Mouse (Mus musculus) heart, postnatal 0 days (tissue): ENCODE measurements at regions not wholly inside any gene's neighbourhood (a gene's known extent, or its start where the extent isn't known, plus 50 kb on each side); places are given as distances from the start of the nearest gene placed in this dataset.
A peak's percentile ranks its signal among the peaks of the same experiment; 100 is the strongest.

ENCODE experiments used
- ATAC-seq: fragments of 200-750 bp; cut with Nextera tagmentation; 2 replicates; pipeline ENCODE4 v1.8.0; 2017; ENCODE audit warnings: low read depth, moderate number of reproducible peaks, moderate library complexity; ENCODE audit not compliant: insufficient read depth
- DNase-seq: peaks from one replicate; pipeline ENCODE4 v3.0.0-alpha.2; 2016; ENCODE audit warnings: low spot score
- H3K27ac ChIP-seq: fragments of 300-500 bp; sonication (generic); 2 replicates; pipeline ENCODE4 v1.5.1; 2014; ENCODE audit warnings: low read depth, mild to moderate bottlenecking
- H3K27me3 ChIP-seq: fragments of 300-500 bp; sonication (generic); 2 replicates; pipeline ENCODE4 v1.6.1; 2014; ENCODE audit warnings: low read length, mixed read lengths; ENCODE audit not compliant: control insufficient read depth, insufficient read depth
- H3K36me3 ChIP-seq: fragments of 300-500 bp; sonication (generic); replicated peaks from 2 replicates; pipeline ENCODE4 v1.6.1; 2014; ENCODE audit warnings: low read length, mixed read lengths; ENCODE audit not compliant: control insufficient read depth, insufficient read depth
- H3K4me1 ChIP-seq: fragments of 300-500 bp; sonication (generic); 2 replicates; pipeline ENCODE4 v1.6.1; 2014; ENCODE audit warnings: antibody characterized with exemption; ENCODE audit not compliant: control insufficient read depth, insufficient read depth
- H3K4me2 ChIP-seq: fragments of 300-500 bp; sonication (generic); 2 replicates; pipeline ENCODE4 v1.6.1; 2014; ENCODE audit warnings: low read depth, mild to moderate bottlenecking, low read length, moderate library complexity
- H3K4me3 ChIP-seq: fragments of 300-500 bp; sonication (generic); 2 replicates; pipeline ENCODE4 v1.5.1; 2014; ENCODE audit warnings: low read depth, low read length
- H3K9ac ChIP-seq: fragments of 300-500 bp; sonication (generic); replicated peaks from 2 replicates; pipeline ENCODE4 v1.6.1; 2014; ENCODE audit warnings: low read depth, low read length, mixed read lengths
- H3K9me3 ChIP-seq: fragments of 300-500 bp; sonication (generic); replicated peaks from 2 replicates; pipeline ENCODE4 v1.6.1; 2016; ENCODE audit warnings: low read length; ENCODE audit not compliant: control insufficient read depth
- CTCF ChIP-seq: IDR thresholded peaks from 2 replicates; pipeline ENCODE4 v1.5.1; 2016; ENCODE audit warnings: antibody characterized with exemption, control low read depth, low read depth
- EP300 ChIP-seq: IDR thresholded peaks from 2 replicates; pipeline ENCODE4 v1.6.1; 2016; ENCODE audit warnings: antibody characterized with exemption, low read depth
- WGBS: fragments of 180-500 bp; shearing (Covaris S2); extraction: QIAGEN DNeasy Blood & Tissue Kit; methylation state at CpG from one replicate; pipeline ENCODE4 v1.1.7; 2014; 5-methylcytosine and 5-hydroxymethylcytosine counted together

DNA sequence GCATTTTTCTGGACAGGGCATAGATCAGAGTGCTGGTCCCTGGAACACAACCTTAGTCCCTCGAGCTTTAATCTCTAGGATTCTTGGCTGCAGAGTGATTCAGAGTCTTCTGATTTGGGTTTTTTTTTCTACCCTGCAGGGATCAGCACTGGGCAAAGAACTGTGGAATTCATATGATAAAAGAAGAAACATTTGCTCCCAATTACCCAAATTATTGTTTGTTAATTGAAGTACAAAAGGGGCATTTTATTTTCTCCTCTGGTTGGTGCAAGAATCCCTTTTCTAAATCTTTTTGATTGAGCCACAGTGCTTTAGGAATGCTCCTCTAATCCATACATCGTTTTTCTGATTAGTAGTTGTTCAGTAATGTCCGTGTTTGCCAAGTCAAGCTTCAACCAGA is 219.7 kb upstream of the Irx3 start:
- DNase-seq: no peak
- H3K9ac ChIP-seq: no peak overlapping the region
- H3K4me1 ChIP-seq: no peaks in the 10 kb centered on the region
- WGBS: 67% methylated on average over 3 of the region's 3 CpGs
- no peaks in the 10 kb centered on the region for H3K9me3 ChIP-seq
- no peak overlapping the region for H3K4me2 ChIP-seq
- H3K27me3 ChIP-seq: 0 out of 2 replicates have a peak, but pooled peaks cover 7% of the 10 kb centered on the region
- no peak overlapping the region for H3K27ac ChIP-seq
- no peak overlapping the region for H3K4me3 ChIP-seq
- ATAC-seq: no peak
- TF ChIP-seq EP300: no peak
- no peak for TF ChIP-seq CTCF
- H3K36me3 ChIP-seq: no peaks in the 10 kb centered on the region

- DNase-seq (no peak), ATAC-seq (no peak)
- Histone ChIP-seq H3K27me3 (no peaks in the 10 kb centered on the region), H3K27ac (no peak overlapping the region), H3K4me2 (no peak overlapping the region), H3K9me3 (no peaks in the 10 kb centered on the region), H3K4me3 (no peak overlapping the region), H3K9ac (no peak overlapping the region), H3K4me1 (no peaks in the 10 kb centered on the region), H3K36me3 (no peaks in the 10 kb centered on the region)
- no peak for TF ChIP-seq CTCF
- no peak for TF ChIP-seq EP300
- 72% methylated on average over 4 of the region's 4 CpGs for WGBS
Observed at GRCm38 (mm10) chr8:92014704-92015103, 212.8 kb upstream of the Irx3 start.

DNA sequence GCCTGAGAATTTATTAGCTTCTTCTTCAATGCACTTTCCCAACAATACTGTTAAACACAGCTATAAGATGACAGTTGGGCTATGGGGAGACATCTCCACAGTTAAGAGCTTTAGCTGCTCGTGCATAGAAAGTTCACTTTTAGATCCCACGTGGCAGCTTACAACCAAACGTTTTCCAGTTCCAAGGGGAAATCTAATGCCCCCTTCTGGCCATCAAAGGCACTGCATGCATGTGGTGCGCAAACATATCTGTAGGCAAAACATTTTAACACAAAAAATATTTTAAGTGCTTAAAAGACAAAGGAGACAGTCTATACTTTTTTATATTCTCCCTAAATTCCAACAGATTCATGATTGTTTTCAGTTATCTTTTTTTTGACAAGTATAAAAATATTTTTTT is 211.3 kb upstream of the Irx3 start:
- Histone ChIP-seq H3K9ac (no peak overlapping the region), H3K4me2 (no peak overlapping the region), H3K4me1 (0 out of 2 replicates have a peak, but pooled peaks cover 3% of the 10 kb centered on the region), H3K9me3 (no peaks in the 10 kb centered on the region), H3K27ac (no peak overlapping the region), H3K27me3 (no peaks in the 10 kb centered on the region), H3K4me3 (no peak overlapping the region), H3K36me3 (no peaks in the 10 kb centered on the region)
- no peak for DNase-seq
- TF ChIP-seq EP300 (no peak), CTCF (peak; percentile 38)
- no peak for ATAC-seq
- WGBS: 57% methylated on average over 4 of the region's 4 CpGs

DNA sequence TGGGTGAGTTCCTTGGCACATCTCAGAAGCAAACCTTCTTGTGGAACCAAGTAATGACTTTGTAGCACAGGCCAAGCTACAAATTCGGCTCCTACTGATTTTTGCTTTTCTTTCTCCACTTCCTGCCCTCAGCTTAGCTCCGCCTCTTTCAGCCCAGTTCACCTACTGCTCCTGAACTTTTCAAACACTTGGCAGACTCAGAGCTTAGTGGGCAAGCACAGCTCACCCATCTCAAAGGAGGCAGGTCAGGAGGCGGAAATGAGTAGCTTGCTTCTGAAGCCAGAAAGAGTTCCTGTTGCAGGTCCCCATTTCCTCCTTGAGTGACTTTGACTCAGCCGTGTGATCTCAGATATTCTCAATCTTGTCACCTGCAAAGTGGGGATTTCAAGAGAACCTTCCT is 208.5 kb upstream of the Irx3 start:
- ATAC-seq: no peak
- TF ChIP-seq CTCF: no peak
- no peak for TF ChIP-seq EP300

DNA sequence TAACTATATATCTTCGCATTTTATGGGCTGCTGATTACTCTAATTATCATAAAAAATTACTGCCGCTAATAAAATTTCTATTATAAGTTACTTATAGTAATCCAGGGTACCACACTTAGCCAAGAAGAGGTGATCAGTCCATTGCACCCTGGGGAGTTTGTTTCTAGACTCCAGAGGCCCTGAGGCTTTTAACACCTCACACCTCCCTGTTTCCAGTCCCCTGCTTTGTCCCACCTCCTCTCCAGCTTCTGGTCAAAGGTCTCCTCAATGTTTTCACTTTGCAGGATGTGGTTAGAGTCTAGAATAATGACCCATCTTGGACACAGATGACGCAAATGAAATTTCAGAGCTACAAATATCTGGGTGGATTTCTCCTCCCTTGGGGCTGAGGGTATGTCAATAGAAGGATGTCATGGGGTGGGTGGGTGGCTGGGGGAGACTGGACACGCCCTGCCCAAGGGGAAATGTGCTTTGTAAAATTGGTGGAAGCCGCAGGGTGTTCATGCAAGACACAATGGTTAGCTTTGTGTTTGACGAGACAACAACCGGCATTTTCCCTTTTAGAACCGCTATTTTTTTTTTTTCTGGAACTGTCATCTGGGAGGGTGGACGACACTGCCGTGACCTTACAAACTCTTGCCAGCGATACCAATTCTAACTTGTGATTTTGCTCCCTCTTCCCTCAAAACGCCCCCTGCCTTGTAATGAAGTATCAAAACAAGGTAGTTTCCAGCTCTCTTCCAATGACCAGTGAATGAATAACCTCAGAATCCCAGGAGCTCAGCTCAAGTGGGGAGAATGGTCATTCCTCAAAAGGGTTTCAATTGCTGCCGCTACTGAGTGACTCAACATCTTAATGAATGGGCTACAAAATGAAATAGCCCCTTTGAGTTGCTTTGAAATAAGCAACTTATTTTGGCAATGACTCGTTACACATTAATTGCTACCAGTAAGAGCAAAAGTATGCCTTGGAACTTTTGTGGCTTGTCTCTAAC is 207.0 kb upstream of the Irx3 start:
- H3K27me3 ChIP-seq: no peaks in the 10 kb centered on the region
- H3K4me2 ChIP-seq: no peak overlapping the region
- no peaks in the 10 kb centered on the region for H3K36me3 ChIP-seq
- no peak overlapping the region for H3K27ac ChIP-seq
- no peaks in the 10 kb centered on the region for H3K9me3 ChIP-seq
- TF ChIP-seq EP300 (no peak), CTCF (no peak)
- H3K9ac ChIP-seq: no peak overlapping the region
- ATAC-seq (0 out of 2 replicates have a peak, but pooled peaks have one; percentile 6), DNase-seq (no peak)
- H3K4me1 ChIP-seq: 0 out of 2 replicates have a peak, but pooled peaks cover 3% of the 10 kb centered on the region
- 76% methylated on average over 14 of the region's 14 CpGs for WGBS
- no peak overlapping the region for H3K4me3 ChIP-seq

More for the DNA sequence above, 208.5 kb upstream of the Irx3 start:
- no peak for DNase-seq
- no peak overlapping the region for H3K4me3 ChIP-seq
- no peaks in the 10 kb centered on the region for H3K9me3 ChIP-seq
- H3K4me2 ChIP-seq: no peak overlapping the region
- no peaks in the 10 kb centered on the region for H3K36me3 ChIP-seq
- H3K27ac ChIP-seq: no peak overlapping the region
- H3K4me1 ChIP-seq: 0 out of 2 replicates have a peak, but pooled peaks cover 3% of the 10 kb centered on the region
- WGBS: 75% methylated on average over 4 of the region's 4 CpGs
- H3K9ac ChIP-seq: no peak overlapping the region
- no peaks in the 10 kb centered on the region for H3K27me3 ChIP-seq
